Mouse (Mus musculus): ENCODE results near the gene Tcf25.

Tcf25 gene

DNA sequence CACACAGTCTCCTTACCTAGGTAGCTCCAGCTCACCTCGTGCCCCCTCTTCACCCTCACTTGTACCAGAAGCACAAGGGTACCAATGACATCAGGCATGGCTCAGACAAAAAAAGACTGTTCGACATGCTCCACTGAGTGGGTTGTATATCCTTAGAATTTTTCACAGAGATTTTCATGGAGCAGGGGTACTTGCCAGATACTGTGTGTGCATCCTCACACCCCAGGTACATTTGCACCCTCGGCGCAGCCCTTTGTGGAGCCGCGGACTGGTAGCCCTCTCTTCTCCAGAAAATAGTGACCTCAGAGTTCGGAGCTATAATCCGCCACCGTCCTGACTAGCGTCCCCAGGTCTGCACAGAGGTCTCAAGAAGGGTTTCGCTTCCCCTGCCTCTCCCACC lies 37.2 kb downstream of the Tcf25 start:
- WGBS = 3% methylated on average over 11 of the region's 11 CpGs

DNA sequence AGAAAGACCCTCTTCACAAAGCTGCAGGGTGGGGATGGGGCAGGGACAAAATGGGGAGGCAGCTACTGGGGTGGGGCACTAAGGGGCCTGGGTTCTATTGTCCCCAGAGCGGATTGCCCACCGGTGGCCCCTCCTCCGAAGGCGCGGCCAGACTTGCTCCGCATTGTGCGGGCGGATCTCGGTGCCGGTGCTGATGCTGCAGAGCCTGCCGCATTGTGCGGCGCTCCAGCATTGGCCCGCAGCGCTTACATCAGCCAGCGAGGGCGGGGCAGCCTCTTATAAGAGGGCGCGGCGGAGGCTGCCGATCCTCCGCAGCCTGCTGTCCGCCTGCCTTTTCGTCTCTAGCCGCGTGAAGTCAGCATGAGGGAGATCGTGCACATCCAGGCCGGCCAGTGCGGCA lies 37.7 kb downstream of the Tcf25 start, which contains the start of gene Tubb3:
Tubb3 (plus strand) TSS at position 179 of the 400 bp plus-strand sequence.
- under 1% methylated on average over 29 of the region's 29 CpGs for WGBS

- WGBS = 5% methylated on average over 16 of the region's 16 CpGs
Measured at GRCm38 (mm10) chr8:123411781-123412327, 38.3 kb downstream of the Tcf25 start.

DNA sequence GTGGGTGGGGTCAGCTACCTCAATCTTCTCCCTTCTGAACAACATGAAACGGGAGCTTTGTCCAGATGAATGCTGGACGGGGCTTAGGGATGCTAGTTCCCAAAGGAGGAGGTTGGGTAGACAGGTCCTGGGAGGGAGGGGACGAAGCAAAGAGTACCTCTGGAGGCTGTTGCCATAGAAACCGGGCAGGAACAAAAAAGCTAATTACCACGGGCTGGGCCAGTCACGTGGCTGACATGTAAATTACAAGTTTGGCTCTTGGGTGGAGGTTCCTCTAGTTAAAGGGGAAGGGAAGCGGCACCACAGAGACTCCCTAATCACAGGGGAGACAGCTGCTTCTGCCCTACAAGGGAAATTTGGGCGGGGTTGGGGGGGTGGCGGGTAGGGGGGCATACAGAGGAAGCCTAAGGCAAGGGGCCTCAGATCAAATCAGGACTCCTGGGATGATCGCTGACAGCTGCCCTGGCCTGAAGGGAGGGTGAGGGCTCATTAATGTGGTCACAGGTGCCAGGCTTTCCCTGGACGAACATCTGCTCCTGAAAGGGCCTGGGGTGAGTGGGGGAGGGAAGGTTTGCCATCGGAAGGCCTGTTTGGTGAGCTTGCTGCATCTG lies 39.1 kb downstream of the Tcf25 start:
- WGBS = 3% methylated on average over 12 of the region's 12 CpGs

GRCm38 (mm10) chr8:123414255-123414654 lies 40.7 kb downstream of the Tcf25 start:
- 11% methylated on average over 9 of the region's 9 CpGs for WGBS

GRCm38 (mm10) chr8:123414997-123415696 lies 41.6 kb downstream of the Tcf25 start:
- WGBS = 47% methylated on average over 5 of the region's 5 CpGs

GRCm38 (mm10) chr8:123415967-123416943 lies 42.7 kb downstream of the Tcf25 start:
- 53% methylated on average over 8 of the region's 8 CpGs for WGBS

DNA sequence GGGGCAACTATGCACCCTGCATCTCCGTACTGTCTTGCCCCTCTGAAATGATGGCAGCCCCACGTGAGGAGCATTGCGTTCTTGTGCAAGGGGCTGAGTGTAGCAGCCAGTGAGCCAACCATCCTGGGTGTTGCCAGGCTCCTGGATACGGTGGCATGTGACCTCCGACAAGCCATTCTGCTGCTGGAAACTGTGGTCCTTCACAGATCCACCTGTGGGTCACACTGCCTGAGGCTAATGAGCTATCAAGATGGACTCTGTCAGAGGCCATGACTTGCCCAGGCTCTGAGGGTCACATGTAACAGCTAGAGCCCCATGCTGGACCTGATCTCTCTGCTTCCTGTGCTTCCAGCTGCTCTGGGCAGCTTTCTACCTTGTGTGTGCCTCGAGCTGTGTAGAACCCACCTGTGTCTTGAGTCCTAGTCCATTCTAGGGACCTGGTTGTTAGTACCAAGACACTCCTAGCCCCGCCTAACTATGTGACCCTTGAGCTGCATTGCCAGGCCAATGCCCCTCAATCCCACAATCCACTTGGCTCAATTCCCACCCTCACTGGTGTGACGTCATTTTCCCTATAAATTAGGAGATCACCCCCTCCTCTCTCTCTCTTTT lies 43.5 kb downstream of the Tcf25 start:
- 52% methylated on average over 8 of the region's 8 CpGs for WGBS

DNA sequence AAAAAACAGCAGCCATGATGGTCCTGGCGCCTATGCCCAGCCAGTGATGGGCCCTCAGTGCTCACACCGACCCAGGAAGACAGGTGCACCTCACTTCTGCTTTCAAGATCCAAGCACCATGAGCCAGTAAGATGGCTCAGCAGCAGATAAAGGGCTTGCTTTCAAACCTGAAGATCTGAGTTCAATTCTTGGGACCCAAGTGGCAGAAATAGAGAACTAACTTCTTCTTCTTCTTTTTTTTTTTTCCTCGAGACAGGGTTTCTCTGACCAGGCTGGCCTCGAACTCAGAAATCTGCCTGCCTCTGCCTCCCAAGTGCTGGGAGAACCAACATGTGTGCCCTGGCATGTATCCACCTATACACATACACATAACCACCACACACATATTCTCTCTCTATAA lies 46.2 kb downstream of the Tcf25 start:
- 82% methylated on average over 4 of the region's 4 CpGs for WGBS

DNA sequence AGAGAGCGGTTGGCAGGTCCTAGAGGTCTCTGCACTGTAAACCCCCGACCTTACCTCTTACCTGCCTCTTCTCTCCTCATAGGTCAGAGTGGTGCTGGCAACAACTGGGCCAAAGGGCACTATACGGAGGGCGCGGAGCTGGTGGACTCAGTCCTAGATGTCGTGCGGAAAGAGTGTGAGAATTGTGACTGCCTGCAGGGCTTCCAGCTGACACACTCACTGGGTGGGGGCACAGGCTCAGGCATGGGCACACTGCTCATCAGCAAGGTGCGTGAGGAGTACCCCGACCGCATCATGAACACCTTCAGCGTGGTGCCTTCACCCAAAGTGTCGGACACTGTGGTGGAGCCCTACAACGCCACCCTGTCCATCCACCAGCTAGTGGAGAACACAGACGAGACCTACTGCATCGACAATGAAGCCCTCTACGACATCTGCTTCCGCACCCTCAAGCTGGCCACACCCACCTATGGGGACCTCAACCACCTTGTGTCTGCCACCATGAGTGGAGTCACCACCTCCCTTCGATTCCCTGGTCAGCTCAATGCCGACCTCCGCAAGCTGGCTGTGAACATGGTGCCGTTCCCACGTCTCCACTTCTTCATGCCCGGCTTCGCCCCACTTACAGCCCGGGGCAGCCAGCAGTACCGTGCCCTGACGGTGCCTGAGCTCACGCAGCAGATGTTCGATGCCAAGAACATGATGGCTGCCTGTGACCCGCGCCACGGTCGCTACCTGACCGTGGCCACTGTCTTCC lies 47.1 kb downstream of the Tcf25 start:
- 85% methylated on average over 34 of the region's 34 CpGs for WGBS

DNA sequence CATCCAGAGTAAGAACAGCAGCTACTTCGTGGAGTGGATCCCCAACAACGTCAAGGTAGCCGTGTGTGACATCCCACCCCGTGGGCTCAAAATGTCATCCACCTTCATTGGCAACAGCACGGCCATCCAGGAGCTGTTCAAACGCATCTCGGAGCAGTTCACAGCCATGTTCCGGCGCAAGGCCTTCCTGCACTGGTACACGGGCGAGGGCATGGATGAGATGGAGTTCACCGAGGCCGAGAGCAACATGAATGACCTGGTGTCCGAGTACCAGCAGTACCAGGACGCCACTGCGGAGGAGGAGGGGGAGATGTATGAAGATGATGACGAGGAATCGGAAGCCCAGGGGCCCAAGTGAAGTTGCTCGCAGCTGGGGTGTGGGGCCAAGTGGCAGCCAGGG lies 47.8 kb downstream of the Tcf25 start:
- 79% methylated on average over 19 of the region's 19 CpGs for WGBS

GRCm38 (mm10) chr8:123422056-123422780 lies 48.7 kb downstream of the Tcf25 start:
- WGBS = 8% methylated on average over 17 of the region's 17 CpGs

GRCm38 (mm10) chr8:123422781-123423159 lies 49.2 kb downstream of the Tcf25 start:
- 20% methylated on average over 3 of the region's 3 CpGs for WGBS

DNA sequence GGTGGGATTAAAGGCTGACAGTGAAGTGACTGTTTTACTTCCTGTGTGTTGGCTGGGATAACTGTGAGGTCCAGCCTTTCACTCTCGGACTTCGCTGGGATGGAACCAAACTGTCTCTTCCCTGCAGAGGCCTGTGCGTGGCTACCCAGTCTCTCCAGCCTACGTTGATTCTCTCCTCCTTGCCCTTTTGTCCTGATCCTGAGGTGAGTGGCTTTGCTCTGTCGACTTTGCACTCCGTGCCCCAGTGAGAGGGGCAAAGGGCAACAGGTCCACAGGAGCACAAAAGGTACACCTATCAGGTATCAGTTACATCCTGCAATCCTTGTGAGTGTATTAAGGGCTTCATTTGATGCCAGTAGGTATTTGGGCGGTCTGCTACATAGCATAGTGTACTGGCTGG lies 49.9 kb downstream of the Tcf25 start, which contains the start of gene Def8:
Def8 (plus strand) TSS at position 87 of the 400 bp plus-strand sequence.
- WGBS = 83% methylated on average over 7 of the region's 7 CpGs

DNA sequence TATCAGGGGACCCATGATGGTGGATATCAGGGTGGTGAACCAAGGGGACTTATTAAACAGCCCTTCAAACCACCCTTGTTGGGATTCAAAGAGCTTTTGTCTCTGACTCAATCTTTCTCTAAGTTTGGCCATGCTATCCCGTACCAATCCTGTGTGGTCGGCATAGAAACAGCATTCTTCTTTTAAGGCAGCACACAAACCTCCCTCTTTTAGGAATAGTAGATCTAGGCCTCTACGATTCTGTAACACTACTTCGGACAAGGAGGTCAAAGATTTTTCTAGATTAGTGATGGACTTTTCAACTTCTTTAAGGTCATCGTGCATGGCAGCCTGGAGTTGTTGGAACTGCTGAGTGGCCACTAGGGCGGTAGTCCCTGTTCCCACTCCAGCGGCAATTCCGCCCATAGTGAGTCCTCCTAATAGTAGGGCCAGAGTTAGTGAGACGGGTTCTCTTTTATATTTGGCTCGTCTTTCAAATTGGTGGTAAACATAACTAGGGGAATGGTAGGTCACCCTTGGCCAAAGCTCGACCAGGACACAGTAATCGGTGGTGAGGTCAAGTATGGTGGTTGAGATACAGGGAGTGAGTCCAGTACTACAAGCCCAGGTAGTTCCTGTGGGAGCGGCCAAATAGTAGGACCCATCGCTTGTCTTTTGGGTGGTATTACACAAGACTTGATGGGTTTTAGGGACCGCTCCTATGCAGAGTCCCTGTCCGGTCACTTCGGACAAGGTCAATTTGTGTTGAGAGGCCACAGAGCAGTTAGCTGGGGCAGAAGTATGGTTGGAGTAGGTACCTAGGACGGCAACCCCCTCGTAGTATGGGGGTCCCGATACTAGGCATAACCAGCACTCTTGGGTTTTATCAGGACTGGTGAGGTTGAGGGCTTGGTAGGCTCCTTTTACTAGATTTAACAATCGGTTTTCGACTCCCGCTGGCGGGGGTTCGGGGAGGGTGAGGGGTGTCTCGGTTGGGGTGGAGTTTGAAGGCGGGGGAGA lies 53.3 kb downstream of the Tcf25 start:
- WGBS = 95% methylated on average over 27 of the region's 27 CpGs

DNA sequence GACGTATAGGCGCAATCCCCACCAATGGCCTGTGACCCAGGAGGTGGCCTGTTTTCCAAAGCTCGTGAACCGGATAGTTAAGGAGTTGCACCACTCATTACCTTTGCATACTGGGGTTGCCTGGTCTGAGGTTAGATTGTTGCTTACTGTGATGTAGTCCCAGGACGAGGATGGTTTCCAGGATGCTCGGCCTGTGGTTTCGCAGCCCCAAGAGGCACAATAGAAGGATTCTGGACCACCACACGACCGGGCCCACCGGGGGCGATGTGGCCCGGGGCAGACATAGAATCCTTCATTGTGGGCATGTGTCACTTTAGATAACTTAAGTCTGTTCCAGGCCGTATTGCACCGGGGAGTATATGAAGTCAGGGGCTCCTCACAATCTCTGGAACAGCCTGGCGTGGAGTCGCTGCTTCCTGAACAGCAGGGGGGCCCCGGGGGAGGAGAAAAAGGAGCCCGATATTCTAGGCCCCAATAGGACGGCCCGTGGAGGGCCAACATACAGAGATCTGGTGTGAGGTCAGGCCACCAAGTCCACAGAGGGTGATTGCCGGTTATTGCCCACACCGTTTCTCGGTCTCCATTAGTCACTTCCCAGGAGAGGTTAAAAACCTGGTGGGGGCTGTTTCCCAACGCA lies 54.2 kb downstream of the Tcf25 start:
- 96% methylated on average over 24 of the region's 24 CpGs for WGBS

GRCm38 (mm10) chr8:123428343-123428893 lies 54.9 kb downstream of the Tcf25 start:
- WGBS = 97% methylated on average over 29 of the region's 29 CpGs
